Mouse (Mus musculus): ENCODE measurements at regions not wholly inside any gene's neighbourhood (a gene's known extent, or its start where the extent isn't known, plus 50 kb on each side); places are given as distances from the start of the nearest gene placed in this dataset.

GRCm38 (mm10) chr15:93807505-93807904 is 211.8 kb upstream of the Prickle1 start:
- H3K27ac ChIP-seq (ENCODE audit: low read depth, low read length): no peak overlapping the region
- H3K4me3 ChIP-seq (ENCODE audit: low read depth, low read length): no peak overlapping the region
- no peak overlapping the region for H3K9ac ChIP-seq
- H3K4me2 ChIP-seq (ENCODE audit: low read depth): no peak overlapping the region
- H3K4me1 ChIP-seq (ENCODE audit: insufficient read depth): no peaks in the 10 kb centered on the region
- ATAC-seq: no peak
- no peaks in the 10 kb centered on the region for H3K9me3 ChIP-seq (ENCODE audit: low read length)
- H3K36me3 ChIP-seq (ENCODE audit: insufficient read depth): no peaks in the 10 kb centered on the region
- TF ChIP-seq CTCF (IDR thresholded peaks at IDR 0.05; ENCODE audit: low read depth): no peak
- 90% methylated on average over 8 of the region's 8 CpGs for WGBS
- no peak for DNase-seq
- no peaks in the 10 kb centered on the region for H3K27me3 ChIP-seq (ENCODE audit: insufficient read depth, low read length)

GRCm38 (mm10) chr15:93804703-93805102 is 209.0 kb upstream of the Prickle1 start:
- Histone ChIP-seq H3K27ac (ENCODE audit: low read depth, low read length) (no peak overlapping the region), H3K4me1 (ENCODE audit: insufficient read depth) (no peaks in the 10 kb centered on the region), H3K36me3 (ENCODE audit: insufficient read depth) (no peaks in the 10 kb centered on the region), H3K4me2 (ENCODE audit: low read depth) (no peak overlapping the region), H3K9ac (no peak overlapping the region), H3K4me3 (ENCODE audit: low read depth, low read length) (no peak overlapping the region), H3K9me3 (ENCODE audit: low read length) (no peaks in the 10 kb centered on the region), H3K27me3 (ENCODE audit: insufficient read depth, low read length) (no peaks in the 10 kb centered on the region)
- TF ChIP-seq CTCF (IDR thresholded peaks at IDR 0.05; ENCODE audit: low read depth): no peak
- no peak for DNase-seq
- WGBS: 77% methylated on average over 9 of the region's 9 CpGs
- no peak for ATAC-seq

- WGBS: 61% methylated on average over 9 of the region's 9 CpGs
- no peak for ATAC-seq
- DNase-seq: no peak
- H3K27me3 ChIP-seq (ENCODE audit: insufficient read depth, low read length): no peaks in the 10 kb centered on the region
- H3K4me1 ChIP-seq (ENCODE audit: insufficient read depth): no peaks in the 10 kb centered on the region
- H3K4me3 ChIP-seq (ENCODE audit: low read depth, low read length): no peak overlapping the region
- H3K4me2 ChIP-seq (ENCODE audit: low read depth): no peak overlapping the region
- H3K36me3 ChIP-seq (ENCODE audit: insufficient read depth): no peaks in the 10 kb centered on the region
- H3K9me3 ChIP-seq (ENCODE audit: low read length): no peaks in the 10 kb centered on the region
- no peak overlapping the region for H3K27ac ChIP-seq (ENCODE audit: low read depth, low read length)
- no peak for TF ChIP-seq CTCF (IDR thresholded peaks at IDR 0.05; ENCODE audit: low read depth)
- no peak overlapping the region for H3K9ac ChIP-seq
Observed at GRCm38 (mm10) chr15:93790531-93790930, 194.8 kb upstream of the Prickle1 start.

- H3K4me1 ChIP-seq (ENCODE audit: insufficient read depth): no peaks in the 10 kb centered on the region
- WGBS: 52% methylated on average over 3 of the region's 3 CpGs
- H3K4me3 ChIP-seq (ENCODE audit: low read depth, low read length): no peak overlapping the region
- no peak overlapping the region for H3K4me2 ChIP-seq (ENCODE audit: low read depth)
- no peak for TF ChIP-seq CTCF (IDR thresholded peaks at IDR 0.05; ENCODE audit: low read depth)
- H3K27me3 ChIP-seq (ENCODE audit: insufficient read depth, low read length): no peaks in the 10 kb centered on the region
- DNase-seq (no peak), ATAC-seq (no peak)
- no peak overlapping the region for H3K27ac ChIP-seq (ENCODE audit: low read depth, low read length)
- no peaks in the 10 kb centered on the region for H3K9me3 ChIP-seq (ENCODE audit: low read length)
- no peaks in the 10 kb centered on the region for H3K36me3 ChIP-seq (ENCODE audit: insufficient read depth)
- no peak overlapping the region for H3K9ac ChIP-seq
Observed at GRCm38 (mm10) chr15:93789762-93790161, 194.1 kb upstream of the Prickle1 start.

GRCm38 (mm10) chr15:93787361-93787760 is 191.7 kb upstream of the Prickle1 start:
- WGBS: 83% methylated on average over 6 of the region's 6 CpGs
- Histone ChIP-seq H3K27ac (ENCODE audit: low read depth, low read length) (no peak overlapping the region), H3K4me1 (ENCODE audit: insufficient read depth) (no peaks in the 10 kb centered on the region), H3K4me2 (ENCODE audit: low read depth) (no peak overlapping the region), H3K9me3 (ENCODE audit: low read length) (no peaks in the 10 kb centered on the region), H3K27me3 (ENCODE audit: insufficient read depth, low read length) (no peaks in the 10 kb centered on the region), H3K9ac (no peak overlapping the region), H3K36me3 (ENCODE audit: insufficient read depth) (no peaks in the 10 kb centered on the region), H3K4me3 (ENCODE audit: low read depth, low read length) (no peak overlapping the region)
- ATAC-seq: no peak
- no peak for TF ChIP-seq CTCF (IDR thresholded peaks at IDR 0.05; ENCODE audit: low read depth)
- DNase-seq: no peak

GRCm38 (mm10) chr15:93785846-93786412 is 190.2 kb upstream of the Prickle1 start:
- no peak for DNase-seq
- TF ChIP-seq CTCF (IDR thresholded peaks at IDR 0.05; ENCODE audit: low read depth): no peak
- WGBS: 94% methylated on average over 11 of the region's 11 CpGs
- no peaks in the 10 kb centered on the region for H3K9me3 ChIP-seq (ENCODE audit: low read length)
- no peak overlapping the region for H3K4me3 ChIP-seq (ENCODE audit: low read depth, low read length)
- H3K27me3 ChIP-seq (ENCODE audit: insufficient read depth, low read length): no peaks in the 10 kb centered on the region
- H3K9ac ChIP-seq: no peak overlapping the region
- no peak overlapping the region for H3K4me2 ChIP-seq (ENCODE audit: low read depth)
- H3K4me1 ChIP-seq (ENCODE audit: insufficient read depth): no peaks in the 10 kb centered on the region
- no peaks in the 10 kb centered on the region for H3K36me3 ChIP-seq (ENCODE audit: insufficient read depth)
- no peak overlapping the region for H3K27ac ChIP-seq (ENCODE audit: low read depth, low read length)
- no peak for ATAC-seq

- no peaks in the 10 kb centered on the region for H3K27me3 ChIP-seq (ENCODE audit: insufficient read depth, low read length)
- no peak overlapping the region for H3K4me2 ChIP-seq (ENCODE audit: low read depth)
- no peak overlapping the region for H3K9ac ChIP-seq
- 82% methylated on average over 4 of the region's 4 CpGs for WGBS
- no peaks in the 10 kb centered on the region for H3K36me3 ChIP-seq (ENCODE audit: insufficient read depth)
- no peaks in the 10 kb centered on the region for H3K9me3 ChIP-seq (ENCODE audit: low read length)
- H3K27ac ChIP-seq (ENCODE audit: low read depth, low read length): no peak overlapping the region
- ATAC-seq (no peak), DNase-seq (no peak)
- no peak for TF ChIP-seq CTCF (IDR thresholded peaks at IDR 0.05; ENCODE audit: low read depth)
- no peaks in the 10 kb centered on the region for H3K4me1 ChIP-seq (ENCODE audit: insufficient read depth)
- no peak overlapping the region for H3K4me3 ChIP-seq (ENCODE audit: low read depth, low read length)
Observed at GRCm38 (mm10) chr15:93783736-93784135, 188.0 kb upstream of the Prickle1 start.

Measured in forebrain, postnatal 0 days (tissue).